Mouse (Mus musculus) C2C12 (cell line): ENCODE data around the gene Osgepl1. TPM values are rescaled to one million over a fixed set of nuclear protein-coding genes. Genes with fewer than 3 reads are reported as not detected.
"Not testable (repeated sequence)": the region's sequence is repeated elsewhere in the genome, so short reads cannot be mapped to it uniquely, and the experiment has no call there.

Experiments
- H3K27me3 ChIP-seq: one replicate; pipeline ENCODE4 v1.6.1; 2011; ENCODE audit not compliant: control insufficient read depth, insufficient read depth, insufficient read length
- H3K36me3 ChIP-seq: one replicate; pipeline ENCODE4 v1.6.1; 2011; ENCODE audit not compliant: control insufficient read depth, insufficient read depth
- H3K4me3 ChIP-seq: one replicate; pipeline ENCODE4 v1.5.1; 2011; ENCODE audit warnings: mild to moderate bottlenecking, control low read depth; ENCODE audit not compliant: poor library complexity, insufficient read depth, severe bottlenecking
- H3K79me2 ChIP-seq: one replicate; pipeline ENCODE4 v1.6.1; 2011; ENCODE audit not compliant: control insufficient read depth, insufficient read depth
- H3K79me3 ChIP-seq: one replicate; pipeline ENCODE4 v1.6.1; 2011; ENCODE audit warnings: low read depth, control low read depth
- H3ac ChIP-seq: one replicate; pipeline ENCODE3; 2011; ENCODE audit warnings: low read depth; ENCODE audit not compliant: control insufficient read depth, insufficient read length
- CEBPB ChIP-seq: IDR thresholded peaks from one replicate; pipeline ENCODE4 v1.6.1; 2011; ENCODE audit warnings: low read depth, mild to moderate bottlenecking, control low read depth, moderate library complexity
- CTCF ChIP-seq: IDR thresholded peaks from one replicate; pipeline ENCODE4 v1.5.1; 2011; ENCODE audit not compliant: control insufficient read depth, insufficient read depth, insufficient read length
- FOSL1 ChIP-seq: IDR thresholded peaks from one replicate; pipeline ENCODE4 v1.8.0; 2011; ENCODE audit warnings: mild to moderate bottlenecking, low read length; ENCODE audit not compliant: poor library complexity, insufficient read depth, severe bottlenecking
- MAX ChIP-seq: IDR thresholded peaks from one replicate; pipeline ENCODE4 v1.6.1; 2011; ENCODE audit warnings: mild to moderate bottlenecking, control low read depth
- MYOD1 ChIP-seq: IDR thresholded peaks from one replicate; pipeline ENCODE4 v1.6.1; 2011; ENCODE audit warnings: low read depth; ENCODE audit not compliant: control insufficient read depth, insufficient read length
- MYOG ChIP-seq: IDR thresholded peaks from one replicate; pipeline ENCODE4 v1.6.1; 2011; ENCODE audit not compliant: control insufficient read depth, insufficient read length; ENCODE audit errors: extremely low read depth
- USF1 ChIP-seq: IDR thresholded peaks from one replicate; pipeline ENCODE4 v1.6.1; 2011; ENCODE audit warnings: low read depth, mild to moderate bottlenecking, control low read depth, moderate library complexity
- long read RNA-seq, 2 experiments: library from polyadenylated mRNA; unstranded; transcript quantifications; one replicate each; pipeline ENCODE4 v2.0.0; 2019 to 2020
- polyA plus RNA-seq: library from polyadenylated mRNA; unstranded; fragments of >200 nt; fragmentation: generic; extraction: Trizol; gene quantifications from one replicate; pipeline ENCODE4 v1.2.1, GENCODE M21; 2012; ENCODE audit warnings: missing spikeins

The Osgepl1 gene
- polyA plus RNA-seq, result 6.2 TPM
- long read RNA-seq, experiment 1, transcript Osgepl1-201 (8 exons, 1,868 nt), result major isoform, 13 of 15 reads
- long read RNA-seq, experiment 1, partial matches to known transcripts, result 0 of 15 reads
- long read RNA-seq, experiment 1, other reads (novel, unspliced or antisense), result 1 of 15 reads
- long read RNA-seq, experiment 2, transcript Osgepl1-201 (8 exons, 1,868 nt), result major isoform, 67 of 81 reads
- long read RNA-seq, experiment 2, partial matches to known transcripts, result 0 of 81 reads
- long read RNA-seq, experiment 2, other reads (novel, unspliced or antisense), result 11 of 81 reads

- H3K27me3 ChIP-seq, result no peaks in the 10 kb centered on the region
- no peaks in the 10 kb centered on the region for H3K79me3 ChIP-seq
- no peaks in the 10 kb centered on the region for H3K79me2 ChIP-seq
- peaks cover 15% of the 10 kb centered on the region for H3K36me3 ChIP-seq
- peak within 1 kb of the TSS; percentile 87 for H3ac ChIP-seq
- peak within 1 kb of the TSS; percentile 43 for H3K4me3 ChIP-seq
- no peak for TF ChIP-seq CTCF
- no peak for TF ChIP-seq MYOD1
- no peak for TF ChIP-seq MYOG
- no peak for TF ChIP-seq MAX
- TF ChIP-seq FOSL1, result no peak
- no peak for TF ChIP-seq CEBPB
- TF ChIP-seq USF1, result no peak
Measured at GRCm38 (mm10) chr1:53312989-53313967, at the start of gene Osgepl1. Gene Osgepl1, plus strand, starts transcription at chr1:53313624.

GRCm38 (mm10) chr1:53264958-53265612 lies 48.3 kb upstream of the Osgepl1 start:
- not testable (repeated sequence) for H3K79me3 ChIP-seq, H3ac ChIP-seq, H3K4me3 ChIP-seq, H3K27me3 ChIP-seq, H3K36me3 ChIP-seq, H3K79me2 ChIP-seq

- Histone ChIP-seq H3K4me3 (no peak overlapping the region), H3ac (no peak overlapping the region), H3K27me3 (no peaks in the 10 kb centered on the region), H3K79me3 (no peaks in the 10 kb centered on the region), H3K36me3 (peaks cover 5% of the 10 kb centered on the region), H3K79me2 (no peaks in the 10 kb centered on the region)
- TF ChIP-seq FOSL1 (no peak), MYOG (no peak)
Measured at GRCm38 (mm10) chr1:53269901-53270300, 43.5 kb upstream of the Osgepl1 start.

- Histone ChIP-seq H3K27me3 (no peaks in the 10 kb centered on the region), H3K79me3 (no peaks in the 10 kb centered on the region), H3K4me3 (no peak overlapping the region), H3K36me3 (peaks cover 9% of the 10 kb centered on the region), H3ac (no peak overlapping the region), H3K79me2 (no peaks in the 10 kb centered on the region)
- TF ChIP-seq CTCF (peak; percentile 16), USF1 (no peak), FOSL1 (no peak), MAX (no peak), CEBPB (no peak), MYOD1 (no peak)
Measured at GRCm38 (mm10) chr1:53272646-53273045, 40.8 kb upstream of the Osgepl1 start.

- H3K79me3 ChIP-seq, result no peaks in the 10 kb centered on the region
- H3K4me3 ChIP-seq, result no peak overlapping the region
- H3K79me2 ChIP-seq, result peaks cover 4% of the 10 kb centered on the region
- H3K36me3 ChIP-seq, result peaks cover 4% of the 10 kb centered on the region
- H3K27me3 ChIP-seq, result no peaks in the 10 kb centered on the region
- TF ChIP-seq MYOG (no peak), FOSL1 (no peak), CEBPB (no peak)
- H3ac ChIP-seq, result no peak overlapping the region
Measured at GRCm38 (mm10) chr1:53291197-53291596, 22.2 kb upstream of the Osgepl1 start.
